Mouse (Mus musculus): ENCODE data around the gene Peli1. TPM values are rescaled to one million over a fixed set of nuclear protein-coding genes. Genes with fewer than 3 reads are reported as not detected.

The Peli1 gene
- polyA plus RNA-seq, 1 experiment: 25.2 TPM

DNA sequence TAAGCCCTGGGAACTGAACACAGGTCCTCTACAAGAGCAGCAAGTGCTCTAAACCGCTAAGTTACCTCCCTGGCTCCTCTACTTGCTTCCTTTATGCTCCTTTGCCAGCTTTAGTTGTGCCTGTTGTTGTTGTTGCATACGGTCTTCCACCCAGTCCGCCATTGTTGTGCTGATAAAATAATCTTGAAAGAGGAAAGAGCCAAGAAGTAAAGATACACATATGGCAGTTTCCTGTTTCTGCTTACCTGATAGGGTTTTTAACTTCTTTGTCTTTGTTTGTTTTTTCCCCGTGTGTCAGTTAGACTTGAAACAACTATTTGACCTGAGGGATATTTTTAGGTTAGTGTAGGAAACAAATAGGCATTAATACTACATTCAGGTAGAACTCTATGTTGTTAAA is 10.2 kb downstream of the Peli1 start:
- no peak overlapping the region; the same call in 1 of the 2 replicates for H3K27ac ChIP-seq (ENCODE audit: insufficient read depth, low read length)
- H3K27me3 ChIP-seq (ENCODE audit: control insufficient read depth, insufficient read depth, low read length): no peaks in the 10 kb centered on the region
- H3K36me3 ChIP-seq (ENCODE audit: control insufficient read depth, insufficient read depth, low read length): no peaks in the 10 kb centered on the region; the same call in 1 of the 2 replicates
- no peak for TF ChIP-seq POLR2A (IDR thresholded peaks at IDR 0.05; ENCODE audit: low read depth, low read length)
- TF ChIP-seq CTCF (IDR thresholded peaks at IDR 0.05; ENCODE audit: extremely low read depth, insufficient read depth, insufficient read length, insufficient replicate concordance): no peak
- no peak overlapping the region for H3K4me3 ChIP-seq (ENCODE audit: extremely low read depth, insufficient read depth, insufficient read length)
- peaks cover 16% of the 10 kb centered on the region for H3K4me1 ChIP-seq (ENCODE audit: control insufficient read depth, insufficient read depth, insufficient read length)
- 72% methylated on average over 4 of the region's 4 CpGs for WGBS
- DNase-seq (ENCODE audit: low read depth in 1 of 2, low spot score in 2 of 2): no peak

DNA sequence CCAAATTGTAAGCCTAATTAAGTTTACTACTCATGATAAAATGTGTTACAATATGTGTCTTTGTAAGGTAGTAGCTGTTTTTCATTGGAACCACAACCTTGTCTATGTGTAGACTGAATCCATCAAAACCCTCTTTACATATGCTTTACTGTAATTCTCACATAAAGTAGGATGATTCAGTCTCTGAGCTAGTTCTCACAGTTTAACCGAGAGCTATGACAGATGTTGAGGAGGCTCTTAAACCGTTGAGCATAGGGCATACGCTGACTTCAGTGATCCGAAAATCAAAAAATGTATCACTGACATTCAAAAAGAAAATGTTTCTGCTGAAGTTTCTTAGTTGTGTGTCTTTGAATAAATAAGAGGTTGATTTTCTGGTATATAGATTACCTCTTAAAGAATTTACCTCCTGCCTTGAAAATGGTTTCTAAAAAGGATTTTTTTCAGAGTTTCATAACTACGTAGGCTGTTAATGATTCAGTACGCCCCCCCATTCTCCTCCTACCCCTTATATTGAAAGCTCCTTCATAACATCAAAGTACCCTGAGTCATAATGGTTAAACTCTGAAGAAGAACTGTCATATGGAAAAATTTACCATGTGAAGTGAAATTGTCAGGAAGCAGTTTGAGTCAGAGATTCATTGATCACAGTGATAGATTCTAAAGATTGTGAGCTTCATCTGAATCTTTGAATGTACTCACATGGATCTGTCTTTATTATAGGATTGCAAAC is 11.3 kb downstream of the Peli1 start:
- no peak overlapping the region; the same call in 1 of the 2 replicates for H3K4me3 ChIP-seq (ENCODE audit: extremely low read depth, insufficient read depth, insufficient read length)
- TF ChIP-seq CTCF (IDR thresholded peaks at IDR 0.05; ENCODE audit: extremely low read depth, insufficient read depth, insufficient read length, insufficient replicate concordance) (no peak), POLR2A (IDR thresholded peaks at IDR 0.05; ENCODE audit: low read depth, low read length) (no peak)
- peaks cover 18% of the 10 kb centered on the region for H3K4me1 ChIP-seq (ENCODE audit: control insufficient read depth, insufficient read depth, insufficient read length)
- 70% methylated on average over 6 of the region's 6 CpGs for WGBS
- no peak for DNase-seq (ENCODE audit: low read depth in 1 of 2, low spot score in 2 of 2)
- no peak overlapping the region for H3K27ac ChIP-seq (ENCODE audit: insufficient read depth, low read length)
- peaks cover 3% of the 10 kb centered on the region for H3K36me3 ChIP-seq (ENCODE audit: control insufficient read depth, insufficient read depth, low read length)
- H3K27me3 ChIP-seq (ENCODE audit: control insufficient read depth, insufficient read depth, low read length): no peaks in the 10 kb centered on the region

DNA sequence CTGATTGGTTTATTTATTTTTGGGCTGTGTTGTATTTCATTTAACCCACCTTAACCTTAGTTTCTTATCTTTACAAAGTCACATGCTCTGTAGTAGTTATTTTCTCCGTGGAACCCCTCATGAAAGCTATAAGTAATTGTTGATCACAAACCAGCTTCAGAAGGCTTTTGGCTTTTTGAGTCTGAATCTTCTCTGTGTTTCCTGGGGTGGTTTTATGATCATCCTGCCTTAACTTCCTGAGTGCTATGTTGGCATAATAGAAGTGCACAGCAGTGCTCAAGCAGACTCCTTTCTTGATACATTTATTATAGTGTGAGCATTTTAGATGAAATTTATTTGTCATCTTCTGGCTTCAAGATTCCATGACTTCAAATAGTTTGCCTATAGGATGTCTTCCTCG is 12.1 kb downstream of the Peli1 start:
- Histone ChIP-seq H3K27me3 (ENCODE audit: control insufficient read depth, insufficient read depth, low read length) (no peaks in the 10 kb centered on the region), H3K36me3 (ENCODE audit: control insufficient read depth, insufficient read depth, low read length) (peaks cover 4% of the 10 kb centered on the region), H3K4me3 (ENCODE audit: extremely low read depth, insufficient read depth, insufficient read length) (no peak overlapping the region), H3K4me1 (ENCODE audit: control insufficient read depth, insufficient read depth, insufficient read length) (peaks cover 16% of the 10 kb centered on the region), H3K27ac (ENCODE audit: insufficient read depth, low read length) (no peak overlapping the region)
- WGBS: 32% methylated on average over 2 of the region's 2 CpGs
- TF ChIP-seq CTCF (IDR thresholded peaks at IDR 0.05; ENCODE audit: extremely low read depth, insufficient read depth, insufficient read length, insufficient replicate concordance): no peak
- TF ChIP-seq POLR2A (IDR thresholded peaks at IDR 0.05; ENCODE audit: low read depth, low read length): no peak
- no peak for DNase-seq (ENCODE audit: low read depth in 1 of 2, low spot score in 2 of 2)

DNA sequence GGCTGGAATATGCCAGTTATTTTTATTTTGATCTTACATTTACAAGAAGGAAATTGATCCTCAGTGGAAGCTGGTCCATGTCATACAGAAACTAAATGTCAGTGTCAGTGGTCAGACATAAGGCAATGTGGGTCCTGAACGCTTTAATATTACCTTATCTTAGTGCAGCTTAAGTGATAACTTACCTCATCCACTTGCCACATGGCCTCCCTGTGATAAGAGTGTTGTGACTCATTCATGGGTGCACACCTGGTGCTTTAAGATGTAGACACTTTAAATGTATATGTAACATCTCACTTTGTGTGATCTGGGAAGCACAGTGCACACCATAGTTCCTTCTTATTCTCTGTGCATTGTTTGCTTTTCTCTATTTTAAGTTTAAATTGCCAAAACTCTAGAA is 14.3 kb downstream of the Peli1 start:
- WGBS: 63% methylated on average over 1 of the region's 1 CpGs
- no peak for DNase-seq (ENCODE audit: low read depth in 1 of 2, low spot score in 2 of 2)
- Histone ChIP-seq H3K4me3 (ENCODE audit: extremely low read depth, insufficient read depth, insufficient read length) (no peak overlapping the region), H3K27ac (ENCODE audit: insufficient read depth, low read length) (no peak overlapping the region), H3K36me3 (ENCODE audit: control insufficient read depth, insufficient read depth, low read length) (peaks cover 4% of the 10 kb centered on the region), H3K4me1 (ENCODE audit: control insufficient read depth, insufficient read depth, insufficient read length) (peaks cover 12% of the 10 kb centered on the region), H3K27me3 (ENCODE audit: control insufficient read depth, insufficient read depth, low read length) (no peaks in the 10 kb centered on the region)
- no peak for TF ChIP-seq CTCF (IDR thresholded peaks at IDR 0.05; ENCODE audit: extremely low read depth, insufficient read depth, insufficient read length, insufficient replicate concordance)
- no peak for TF ChIP-seq POLR2A (IDR thresholded peaks at IDR 0.05; ENCODE audit: low read depth, low read length)

DNA sequence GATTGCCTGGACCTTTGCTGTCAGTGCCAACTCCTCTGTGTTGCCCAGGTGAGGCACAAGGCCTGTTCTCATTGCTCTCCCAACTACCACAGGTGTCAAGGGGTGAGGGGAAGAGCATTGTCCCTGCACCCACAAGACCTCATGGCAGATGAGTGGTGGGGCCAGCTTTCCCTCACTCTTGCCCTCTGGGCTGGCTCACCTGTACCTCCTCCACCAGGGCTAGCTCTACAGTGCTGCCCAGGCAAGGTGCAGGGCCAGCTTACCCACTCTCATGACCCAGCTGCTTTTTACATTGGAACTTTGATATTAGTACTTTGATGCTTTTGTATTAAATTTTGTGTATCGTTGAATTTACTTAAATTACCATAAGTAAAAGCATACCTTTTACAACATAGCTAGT is 16.0 kb downstream of the Peli1 start:
- H3K36me3 ChIP-seq (ENCODE audit: control insufficient read depth, insufficient read depth, low read length): peaks cover 4% of the 10 kb centered on the region
- TF ChIP-seq POLR2A (IDR thresholded peaks at IDR 0.05; ENCODE audit: low read depth, low read length): no peak
- TF ChIP-seq CTCF (IDR thresholded peaks at IDR 0.05; ENCODE audit: extremely low read depth, insufficient read depth, insufficient read length, insufficient replicate concordance): no peak
- no peak for DNase-seq (ENCODE audit: low read depth in 1 of 2, low spot score in 2 of 2)
- peaks cover 9% of the 10 kb centered on the region for H3K4me1 ChIP-seq (ENCODE audit: control insufficient read depth, insufficient read depth, insufficient read length)
- no peaks in the 10 kb centered on the region for H3K27me3 ChIP-seq (ENCODE audit: control insufficient read depth, insufficient read depth, low read length)
- no peak overlapping the region for H3K4me3 ChIP-seq (ENCODE audit: extremely low read depth, insufficient read depth, insufficient read length)
- no peak overlapping the region for H3K27ac ChIP-seq (ENCODE audit: insufficient read depth, low read length)
- WGBS: 88% methylated on average over 1 of the region's 1 CpGs

DNA sequence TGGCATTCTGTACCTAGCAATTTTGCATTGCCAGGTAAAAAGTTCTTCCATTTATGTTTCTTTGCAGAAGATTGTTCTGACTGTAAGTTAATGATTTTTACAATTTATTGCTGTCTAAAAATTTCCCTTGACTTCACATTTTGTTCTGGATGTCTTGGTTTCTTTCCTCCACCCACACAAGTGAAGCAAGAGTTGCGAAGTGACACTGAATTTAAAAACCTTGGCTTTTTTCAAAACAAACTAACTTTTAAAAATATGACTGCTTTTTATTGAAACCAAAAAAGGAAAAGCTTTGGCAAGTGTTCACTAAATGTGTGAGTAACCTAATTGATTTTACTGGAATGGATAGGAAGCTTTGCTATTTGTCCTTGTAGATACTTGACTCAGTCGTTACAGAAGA is 18.2 kb downstream of the Peli1 start:
- no peak overlapping the region for H3K4me3 ChIP-seq (ENCODE audit: extremely low read depth, insufficient read depth, insufficient read length)
- TF ChIP-seq POLR2A (IDR thresholded peaks at IDR 0.05; ENCODE audit: low read depth, low read length) (no peak), CTCF (IDR thresholded peaks at IDR 0.05; ENCODE audit: extremely low read depth, insufficient read depth, insufficient read length, insufficient replicate concordance) (no peak)
- WGBS: 78% methylated on average over 2 of the region's 2 CpGs
- H3K27ac ChIP-seq (ENCODE audit: insufficient read depth, low read length): no peak overlapping the region
- peaks cover 4% of the 10 kb centered on the region for H3K36me3 ChIP-seq (ENCODE audit: control insufficient read depth, insufficient read depth, low read length)
- peaks cover 14% of the 10 kb centered on the region for H3K4me1 ChIP-seq (ENCODE audit: control insufficient read depth, insufficient read depth, insufficient read length)
- H3K27me3 ChIP-seq (ENCODE audit: control insufficient read depth, insufficient read depth, low read length): no peaks in the 10 kb centered on the region
- no peak for DNase-seq (ENCODE audit: low read depth in 1 of 2, low spot score in 2 of 2)

DNA sequence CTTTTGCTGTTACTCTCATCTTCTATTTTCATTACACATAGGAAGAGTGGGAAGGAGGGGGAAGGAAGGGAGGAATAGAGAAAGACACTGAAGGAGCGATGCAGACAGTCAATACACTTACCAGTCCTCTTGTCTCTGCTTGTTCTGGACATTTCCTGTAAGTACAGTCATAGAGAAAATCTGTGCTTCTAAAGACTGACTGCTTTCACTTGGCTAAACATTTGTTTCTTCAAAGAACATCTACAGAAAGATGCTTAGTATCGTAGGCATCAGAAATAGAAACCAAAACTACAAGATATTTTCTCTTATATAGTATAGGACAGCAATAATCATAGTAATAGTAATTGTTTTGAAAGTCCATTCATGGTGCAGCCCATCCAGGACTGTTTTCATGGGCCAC is 23.4 kb downstream of the Peli1 start:
- TF ChIP-seq CTCF (IDR thresholded peaks at IDR 0.05; ENCODE audit: extremely low read depth, insufficient read depth, insufficient read length, insufficient replicate concordance) (no peak), POLR2A (IDR thresholded peaks at IDR 0.05; ENCODE audit: low read depth, low read length) (no peak)
- Histone ChIP-seq H3K36me3 (ENCODE audit: control insufficient read depth, insufficient read depth, low read length) (no peaks in the 10 kb centered on the region), H3K27ac (ENCODE audit: insufficient read depth, low read length) (no peak overlapping the region), H3K27me3 (ENCODE audit: control insufficient read depth, insufficient read depth, low read length) (no peaks in the 10 kb centered on the region), H3K4me3 (ENCODE audit: extremely low read depth, insufficient read depth, insufficient read length) (no peak overlapping the region; the same call in 1 of the 2 replicates), H3K4me1 (ENCODE audit: control insufficient read depth, insufficient read depth, insufficient read length) (peaks cover 7% of the 10 kb centered on the region)
- 57% methylated on average over 2 of the region's 2 CpGs for WGBS
- no peak for DNase-seq (ENCODE audit: low read depth in 1 of 2, low spot score in 2 of 2)

Data from spleen, adult 2 months (tissue).